Comparison of ENCODE assay signal across 8 mouse cellular contexts in genomic region chr9:121352131-121352606, GRCm38 (mm10). TPM values are rescaled to one million over a fixed set of nuclear protein-coding genes. Genes with fewer than 3 reads are reported as not detected.
DNase-seq lines count a peak whose midpoint lies in the region; ATAC-seq and TF ChIP-seq lines count a peak whose summit lies in the region.

No protein-coding gene starts in this region.

- peak; percentile 65 for TF ChIP-seq CTCF in hindbrain, postnatal 0 days (IDR thresholded peaks at IDR 0.05; ENCODE audit: low read depth)

- peak; percentile 77 for DNase-seq in CD4-positive, CD25-positive, alpha-beta regulatory T cell, adult 2 months (ENCODE audit: low read depth, low spot score)
- DNase-seq in c-Kit-positive CD71-positive TER-119-positive erythroid progenitor cells, embryonic 14.5 days (ENCODE audit: low spot score) = peak; percentile 53
- DNase-seq in hindbrain, postnatal 0 days (ENCODE audit: low spot score) = peak; percentile 64
- peak; percentile 63 for DNase-seq in lung, postnatal 10 days
- no peak for DNase-seq in urinary bladder, adult 18-20 months (ENCODE audit: low spot score in 2 of 2)

- H3K9me3 ChIP-seq in forebrain, embryonic 12.5 days = no peaks in the 10 kb centered on the region
- H3K9me3 ChIP-seq in forebrain, embryonic 15.5 days = no peaks in the 10 kb centered on the region
- no peaks in the 10 kb centered on the region for H3K9me3 ChIP-seq in hindbrain, postnatal 0 days (ENCODE audit: low read length)
- H3K9me3 ChIP-seq in stomach, embryonic 14.5 days (ENCODE audit: control insufficient read depth, low read depth, low read length) = no peaks in the 10 kb centered on the region

- no peak overlapping the region for H3K4me3 ChIP-seq in forebrain, embryonic 12.5 days (replicated peaks)
- no peak overlapping the region for H3K4me3 ChIP-seq in forebrain, embryonic 15.5 days
- H3K4me3 ChIP-seq in hindbrain, postnatal 0 days (ENCODE audit: low read length) = no peak overlapping the region
- no peak overlapping the region for H3K4me3 ChIP-seq in stomach, embryonic 14.5 days (ENCODE audit: low read depth, low read length)

- no peak overlapping the region for H3K4me2 ChIP-seq in forebrain, embryonic 12.5 days
- H3K4me2 ChIP-seq in forebrain, embryonic 15.5 days (replicated peaks) = no peak overlapping the region
- H3K4me2 ChIP-seq in hindbrain, postnatal 0 days (ENCODE audit: low read depth, low read length) = no peak overlapping the region
- no peak overlapping the region for H3K4me2 ChIP-seq in stomach, embryonic 14.5 days (replicated peaks; ENCODE audit: low read depth, low read length)

- H3K27me3 ChIP-seq in forebrain, embryonic 12.5 days = no peaks in the 10 kb centered on the region
- H3K27me3 ChIP-seq in forebrain, embryonic 15.5 days = no peaks in the 10 kb centered on the region
- no peaks in the 10 kb centered on the region for H3K27me3 ChIP-seq in hindbrain, postnatal 0 days (ENCODE audit: insufficient read depth, low read length)
- no peaks in the 10 kb centered on the region for H3K27me3 ChIP-seq in stomach, embryonic 14.5 days (ENCODE audit: control insufficient read depth, insufficient read depth, low read length)

- no peak overlapping the region for H3K9ac ChIP-seq in forebrain, embryonic 12.5 days
- H3K9ac ChIP-seq in forebrain, embryonic 15.5 days (replicated peaks) = no peak overlapping the region
- no peak overlapping the region for H3K9ac ChIP-seq in hindbrain, postnatal 0 days (replicated peaks; ENCODE audit: low read length)
- H3K9ac ChIP-seq in stomach, embryonic 14.5 days (replicated peaks; ENCODE audit: low read depth, low read length) = no peak overlapping the region

- no peak; the same call in 1 of the 2 replicates for ATAC-seq in forebrain, embryonic 12.5 days (ENCODE audit: low FRiP score)
- no peak for ATAC-seq in forebrain, embryonic 15.5 days (replicated peaks)
- no peak for ATAC-seq in hindbrain, postnatal 0 days
- 0 out of 2 replicates have a peak, but pooled peaks have one; percentile 30 for ATAC-seq in stomach, embryonic 14.5 days (ENCODE audit: insufficient number of reproducible peaks, insufficient read depth, low FRiP score, low read depth)

- H3K4me1 ChIP-seq in forebrain, embryonic 12.5 days = peaks cover 77% of the 10 kb centered on the region
- peaks cover 61% of the 10 kb centered on the region for H3K4me1 ChIP-seq in forebrain, embryonic 15.5 days
- H3K4me1 ChIP-seq in hindbrain, postnatal 0 days (ENCODE audit: insufficient read depth, low read length) = peaks cover 24% of the 10 kb centered on the region
- peaks cover 33% of the 10 kb centered on the region for H3K4me1 ChIP-seq in stomach, embryonic 14.5 days (ENCODE audit: control insufficient read depth, insufficient read depth, low read length)

- WGBS in forebrain, embryonic 12.5 days = 27% methylated on average over 11 of the region's 11 CpGs
- WGBS in forebrain, embryonic 15.5 days = 25% methylated on average over 11 of the region's 11 CpGs
- 32% methylated on average over 11 of the region's 11 CpGs for WGBS in hindbrain, postnatal 0 days
- 27% methylated on average over 11 of the region's 11 CpGs for WGBS in stomach, embryonic 14.5 days

- no peaks in the 10 kb centered on the region for H3K36me3 ChIP-seq in forebrain, embryonic 12.5 days (replicated peaks)
- H3K36me3 ChIP-seq in forebrain, embryonic 15.5 days = no peaks in the 10 kb centered on the region
- no peaks in the 10 kb centered on the region for H3K36me3 ChIP-seq in hindbrain, postnatal 0 days (ENCODE audit: insufficient read depth, low read length)
- H3K36me3 ChIP-seq in stomach, embryonic 14.5 days (ENCODE audit: control insufficient read depth, insufficient read depth, low read length) = no peaks in the 10 kb centered on the region

- H3K27ac ChIP-seq in forebrain, embryonic 12.5 days = peak overlapping the region; percentile 50; the same call in 1 of the 2 replicates
- H3K27ac ChIP-seq in forebrain, embryonic 15.5 days (replicated peaks) = no peak overlapping the region
- no peak overlapping the region; the same call in 1 of the 2 replicates for H3K27ac ChIP-seq in hindbrain, postnatal 0 days
- no peak overlapping the region for H3K27ac ChIP-seq in stomach, embryonic 14.5 days (ENCODE audit: low read length)

RNA-seq across cellular contexts. Expression of gene Trak1, which starts 54.9 kb away (rescaled TPM):
- polyA plus RNA-seq in forebrain, embryonic 12.5 days (2016; fragmentation: Nextera tagmentation; extraction: Ambion mirVana) = 41.2 and 45.3 TPM in 2 replicates
- polyA plus RNA-seq in forebrain, embryonic 15.5 days (2015; fragmentation: Nextera tagmentation; extraction: Ambion mirVana) = 75.8 and 78.7 TPM in 2 replicates
- total RNA-seq in hindbrain, postnatal 0 days (2014; rRNA removed) = 129 and 170 TPM in 2 replicates
- 55.7 and 57.8 TPM in 2 replicates for polyA plus RNA-seq in hindbrain, postnatal 0 days (2015; fragmentation: Nextera tagmentation; extraction: Ambion mirVana)
- polyA plus RNA-seq in stomach, embryonic 14.5 days (2014; fragmentation: Nextera tagmentation; extraction: Ambion mirVana) = 18.3 and 21.9 TPM in 2 replicates

Comparison
In these comparisons a context has a peak if more than half of its experiments do, and no peak if none do; other contexts are left out.
1. DNase-seq: peak in CD4-positive, CD25-positive, alpha-beta regulatory T cell, adult 2 months (single experiment), c-Kit-positive CD71-positive TER-119-positive erythroid progenitor cells, embryonic 14.5 days (single experiment), hindbrain, postnatal 0 days (single experiment) and lung, postnatal 10 days (single experiment); none in urinary bladder, adult 18-20 months (0 of 2).